Mouse (Mus musculus) Patski (cell line): ENCODE data around the gene Gls. TPM values are rescaled to one million over a fixed set of nuclear protein-coding genes. Genes with fewer than 3 reads are reported as not detected.

ENCODE experiments used
- ATAC-seq: fragments of 100-300 bp; one replicate; pipeline ENCODE4 v1.8.0; 2021
- CTCF ChIA-PET: fragments of 350-600 bp; sonication (Branson Sonifier 250); formaldehyde crosslinking; loops from one replicate; lab custom pipeline; 2022; ENCODE audit warnings: inconsistent platforms; lab: Charles Lee
- POLR2A ChIA-PET: fragments of 350-600 bp; sonication (Branson Sonifier 250); formaldehyde crosslinking; loops from one replicate; lab custom pipeline; 2022; ENCODE audit warnings: antibody characterized with exemption, inconsistent platforms; lab: Charles Lee
- DNase-seq: peaks from one replicate; pipeline ENCODE4 v3.0.0-alpha.2; 2011; ENCODE audit warnings: low read depth, low spot score
- H3K27me3 ChIP-seq: fragments of 371-371 bp; one replicate; pipeline ENCODE4 v1.5.1; 2021
- CTCF ChIP-seq: fragments of 100-300 bp; IDR thresholded peaks from one replicate; pipeline ENCODE4 v1.5.1; 2021
- in situ Hi-C: fragments of 300-500 bp; cut with MboI; formaldehyde crosslinking; loops from 3 replicates; pipeline ENCODE4 v1.11.1; 2018; ENCODE audit warnings: low pct_unique_long_range_greater_than_20kb, mixed read lengths
- polyA plus RNA-seq: library from polyadenylated mRNA; unstranded; gene quantifications from one replicate; pipeline ENCODE4 v1.2.3, GENCODE M21; 2021

Gls gene
- polyA plus RNA-seq, 1 experiment from 2014 or later, result 174 TPM

GRCm38 (mm10) chr1:52150676-52151075 lies 82.4 kb downstream of the Gls start:
- ChIA-PET CTCF (interaction anchor here (1.2 to 3.5 kb wide), 3 partner anchors 12 to 156 kb away, joined by 4 to 9 read pairs (median 4); no protein-coding TSS in a partner anchor), POLR2A (no interaction called here)
- TF ChIP-seq CTCF, result no peak
- ATAC-seq, result no peak
- no peak for DNase-seq
- no peaks in the 10 kb centered on the region for H3K27me3 ChIP-seq
- in situ Hi-C loops, result loop anchor here (25.0 kb wide), 1 partner anchor 337 kb away; no protein-coding TSS in a partner anchor

GRCm38 (mm10) chr1:52149934-52150346 lies 83.1 kb downstream of the Gls start:
- CTCF ChIA-PET, result interaction anchor here (1.5 to 3.5 kb wide), 2 partner anchors 12 to 151 kb away, joined by 4 to 9 read pairs; no protein-coding TSS in a partner anchor
- in situ Hi-C loops, result loop anchor here (5.0 to 25.0 kb wide), 3 partner anchors 147 to 485 kb away; partner anchors contain the start of gene Nemp2
- TF ChIP-seq CTCF, result no peak
- DNase-seq, result peak; percentile 25
- H3K27me3 ChIP-seq, result no peaks in the 10 kb centered on the region
- POLR2A ChIA-PET, result no interaction called here
- peak; percentile 55 for ATAC-seq

GRCm38 (mm10) chr1:52148696-52149095 lies 84.3 kb downstream of the Gls start:
- ATAC-seq (no peak), DNase-seq (no peak)
- in situ Hi-C loops, result loop anchor here (5.0 to 10.0 kb wide), 2 partner anchors 149 to 486 kb away; partner anchors contain the start of gene Nemp2
- TF ChIP-seq CTCF, result no peak
- CTCF ChIA-PET, result interaction anchor here (0.7 to 3.2 kb wide), 2 partner anchors 152 to 154 kb away, joined by 3 to 13 read pairs; no protein-coding TSS in a partner anchor
- POLR2A ChIA-PET, result interaction anchor here (1.1 kb wide), 1 partner anchor 81 kb away, joined by 3 read pairs; no protein-coding TSS in a partner anchor
- no peaks in the 10 kb centered on the region for H3K27me3 ChIP-seq

GRCm38 (mm10) chr1:52148178-52148577 lies 84.9 kb downstream of the Gls start:
- POLR2A ChIA-PET, result interaction anchor here (1.1 kb wide), 1 partner anchor 81 kb away, joined by 3 read pairs; no protein-coding TSS in a partner anchor
- TF ChIP-seq CTCF, result no peak
- CTCF ChIA-PET, result interaction anchor here (2.3 to 3.2 kb wide), 3 partner anchors 9 to 155 kb away, joined by 10 to 19 read pairs (median 13); no protein-coding TSS in a partner anchor
- in situ Hi-C loops, result loop anchor here (5.0 to 10.0 kb wide), 2 partner anchors 149 to 487 kb away; partner anchors contain the start of gene Nemp2
- H3K27me3 ChIP-seq, result no peaks in the 10 kb centered on the region
- ATAC-seq (no peak), DNase-seq (no peak)

- TF ChIP-seq CTCF, result no peak
- ChIA-PET POLR2A (no interaction called here), CTCF (interaction anchor here (0.7 to 3.2 kb wide), 14 partner anchors 10 to 482 kb away, joined by 3 to 19 read pairs (median 4); partner anchors contain the start of gene Stat1)
- in situ Hi-C loops, result loop anchor here (5.0 to 10.0 kb wide), 2 partner anchors 150 to 487 kb away; partner anchors contain the start of gene Nemp2
- ATAC-seq, result no peak
- DNase-seq, result no peak
- no peaks in the 10 kb centered on the region for H3K27me3 ChIP-seq
Observed at GRCm38 (mm10) chr1:52147431-52147830, 85.6 kb downstream of the Gls start.

GRCm38 (mm10) chr1:52146214-52146970 lies 86.6 kb downstream of the Gls start:
- peak; percentile 88 for ATAC-seq
- in situ Hi-C loops, result loop anchor here (5.0 to 10.0 kb wide), 2 partner anchors 151 to 488 kb away; partner anchors contain the start of gene Nemp2
- peak; percentile 85 for TF ChIP-seq CTCF

GRCm38 (mm10) chr1:52144907-52145306 lies 88.1 kb downstream of the Gls start:
- DNase-seq (no peak), ATAC-seq (no peak)
- TF ChIP-seq CTCF, result no peak
- in situ Hi-C loops, result loop anchor here (5.0 to 10.0 kb wide), 2 partner anchors 152 to 490 kb away; partner anchors contain the start of gene Nemp2
- ChIA-PET CTCF (no interaction called here), POLR2A (no interaction called here)
- no peaks in the 10 kb centered on the region for H3K27me3 ChIP-seq

More at GRCm38 (mm10) chr1:52146214-52146970, 86.6 kb downstream of the Gls start:
- no peaks in the 10 kb centered on the region for H3K27me3 ChIP-seq
- peak; percentile 13 for DNase-seq
- ChIA-PET POLR2A (interaction anchor here (0.6 kb wide), 1 partner anchor 162 kb away, joined by 4 read pairs; no protein-coding TSS in a partner anchor), CTCF (interaction anchor here (0.7 to 3.2 kb wide), 22 partner anchors 10 to 826 kb away, joined by 3 to 19 read pairs (median 4); partner anchors contain the start of gene Stat1)

- ChIA-PET POLR2A (interaction anchor here (0.6 kb wide), 1 partner anchor 101 kb away, joined by 3 read pairs; no protein-coding TSS in a partner anchor), CTCF (no interaction called here)
- in situ Hi-C loops, result loop anchor here (10.0 kb wide), 1 partner anchor 491 kb away; the partner anchor contains the start of gene Nemp2
Observed at GRCm38 (mm10) chr1:52143596-52144156, 89.4 kb downstream of the Gls start.

GRCm38 (mm10) chr1:52143191-52143590 lies 89.8 kb downstream of the Gls start:
- ChIA-PET CTCF (no interaction called here), POLR2A (interaction anchor here (0.6 kb wide), 1 partner anchor 101 kb away, joined by 3 read pairs; no protein-coding TSS in a partner anchor)
- in situ Hi-C loops, result loop anchor here (10.0 kb wide), 1 partner anchor 492 kb away; the partner anchor contains the start of gene Nemp2
- ATAC-seq (no peak), DNase-seq (no peak)
- no peak for TF ChIP-seq CTCF
- no peaks in the 10 kb centered on the region for H3K27me3 ChIP-seq

More at GRCm38 (mm10) chr1:52143596-52144156, 89.4 kb downstream of the Gls start:
- H3K27me3 ChIP-seq, result no peaks in the 10 kb centered on the region
- no peak for DNase-seq
- no peak for ATAC-seq
- no peak for TF ChIP-seq CTCF
